Mouse (Mus musculus): Measurements from ENCODE around the gene Fam57a.
"Not testable (repeated sequence)": the region's sequence is repeated elsewhere in the genome, so short reads cannot be mapped to it uniquely, and the experiment has no call there.

The Fam57a gene

DNA sequence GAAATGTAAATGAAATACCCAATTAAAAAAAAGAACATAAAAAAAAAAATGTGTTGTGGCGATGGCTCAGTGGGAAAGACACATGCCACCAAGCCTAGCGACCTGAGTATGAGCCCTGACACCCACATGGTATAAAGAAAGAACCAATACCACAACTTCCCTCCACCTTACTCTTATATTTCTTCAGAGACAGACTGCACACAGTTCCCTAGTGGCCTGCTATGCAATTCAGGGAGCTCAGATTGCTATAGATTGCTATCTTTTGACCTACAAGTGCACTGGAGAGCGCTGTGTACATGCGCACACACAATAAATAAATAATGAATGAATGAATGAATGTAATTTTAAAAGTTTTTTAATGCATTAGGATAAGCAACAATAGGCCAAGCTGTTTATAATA, 4.3 kb downstream of the Fam57a start:
- DNase-seq = no peak

DNA sequence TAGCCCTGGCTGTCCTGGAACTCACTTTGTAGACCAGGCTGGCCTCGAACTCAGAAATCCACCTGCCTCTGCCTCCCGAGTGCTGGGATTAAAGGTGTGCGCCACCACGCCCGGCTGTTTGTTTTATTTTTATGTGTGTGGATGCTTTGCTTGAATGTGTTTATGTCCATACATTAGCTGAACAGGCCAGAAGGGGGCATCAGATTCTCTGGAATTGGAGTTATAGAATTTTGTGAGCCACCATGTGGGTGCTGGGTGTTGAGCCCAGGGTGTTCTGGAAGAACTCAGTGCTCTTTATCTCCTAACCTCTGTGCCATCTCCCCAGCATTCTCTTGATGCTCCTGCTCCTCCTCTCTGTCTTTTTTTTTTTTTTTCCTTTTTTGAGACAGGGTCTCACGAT, 7.4 kb downstream of the Fam57a start:
- DNase-seq = no peak

DNA sequence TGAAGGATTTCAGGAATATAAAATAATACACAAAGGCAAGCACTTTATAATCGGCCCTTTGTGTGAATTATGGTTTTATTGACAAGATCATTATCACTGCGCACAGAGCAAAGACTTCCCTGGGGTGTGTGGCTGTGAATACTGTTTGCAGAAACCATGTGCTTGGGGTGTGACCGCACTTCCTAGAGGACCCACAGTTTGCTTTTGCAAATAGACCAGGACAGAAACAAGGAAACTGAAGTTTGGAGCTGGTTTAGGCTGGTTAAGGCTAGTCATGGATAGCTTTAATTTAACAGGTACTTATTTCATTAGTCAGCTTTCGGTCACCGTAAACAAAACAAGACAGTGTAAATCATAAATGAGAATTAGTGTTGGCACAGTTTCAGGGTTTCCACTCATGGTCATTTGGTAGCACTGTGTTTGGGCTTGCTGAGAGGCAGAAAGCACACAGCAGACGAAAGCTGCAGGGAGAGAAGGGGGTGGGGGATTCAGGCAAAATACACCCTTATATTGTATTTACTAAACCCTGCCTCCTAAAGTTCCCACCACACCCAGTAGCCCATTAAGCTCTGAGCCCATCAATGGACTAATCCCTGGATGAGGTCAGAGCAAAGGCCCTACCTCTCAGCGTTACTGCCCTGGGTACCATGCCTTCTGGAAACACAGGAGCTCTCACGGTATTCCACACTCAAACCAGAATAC, 17.0 kb downstream of the Fam57a start:
- DNase-seq = no peak

DNA sequence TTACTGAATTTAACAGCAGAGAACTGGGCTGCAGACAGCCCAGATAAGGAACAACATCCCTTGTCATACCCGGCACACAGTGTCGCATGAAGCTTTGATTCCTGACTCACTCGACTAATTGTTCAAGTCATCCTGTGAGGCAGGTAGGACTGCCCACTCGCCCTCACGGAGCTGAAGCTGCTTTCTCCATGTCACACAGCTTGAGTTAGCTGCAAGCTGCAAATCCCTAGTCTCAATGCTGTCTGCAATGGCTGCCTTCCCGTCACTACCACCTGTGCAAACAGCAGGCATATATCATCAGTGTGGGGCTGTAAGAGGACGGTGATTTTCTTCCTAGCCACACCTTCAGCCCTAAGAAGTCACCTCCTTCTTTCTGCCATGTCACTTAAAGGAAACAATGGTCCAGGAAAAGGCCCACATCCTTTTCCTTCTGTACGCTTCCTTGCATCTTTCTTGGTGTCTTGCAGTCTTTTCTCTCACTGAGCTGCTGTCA, 17.6 kb downstream of the Fam57a start:
- no peak for DNase-seq

DNA sequence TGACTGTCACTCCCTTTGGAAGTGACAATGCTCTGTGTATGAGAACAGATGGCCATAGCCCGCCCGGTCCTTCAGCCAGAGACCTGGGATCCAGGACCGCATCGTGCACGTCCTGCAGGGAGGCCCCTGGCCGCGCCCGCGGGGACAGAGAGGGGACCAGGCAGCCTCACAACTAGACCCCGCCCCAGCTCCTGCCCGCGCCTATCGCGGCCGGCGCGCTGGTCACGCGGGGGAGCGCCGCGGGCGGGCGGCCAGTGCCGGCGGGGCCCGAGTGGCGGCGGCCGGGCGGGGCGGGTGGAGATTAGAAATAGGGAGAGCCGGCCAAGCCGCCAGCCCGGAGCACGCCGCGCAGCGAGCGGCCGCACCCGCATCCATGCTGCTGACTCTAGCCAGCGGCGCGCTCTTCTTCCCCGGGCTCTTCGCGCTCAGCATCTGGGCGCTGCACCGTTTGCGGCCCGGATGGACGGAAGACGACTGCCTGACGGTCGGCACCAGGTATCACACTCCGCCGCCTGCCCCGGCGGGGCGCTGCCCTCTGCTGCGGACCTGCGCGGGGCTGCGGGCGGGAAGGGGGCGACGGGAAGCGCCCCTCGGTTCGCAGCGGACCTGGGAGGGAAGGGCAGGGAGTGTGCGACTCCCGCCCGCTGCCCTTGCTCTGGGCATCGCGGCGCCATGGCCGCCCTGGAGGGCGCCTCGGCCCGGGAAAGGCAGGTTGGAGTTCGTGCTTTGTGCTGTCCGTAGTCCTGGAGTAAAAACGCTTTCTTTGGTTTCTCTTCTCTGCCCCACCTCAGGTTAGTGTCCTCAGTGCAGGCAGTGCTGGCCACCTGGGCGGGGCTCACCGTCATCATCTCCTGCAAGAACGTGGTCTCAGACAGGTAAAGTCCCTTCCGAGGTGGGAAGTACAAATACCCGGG, 22.5 kb downstream of the Fam57a start:
- peak; percentile 90 to 95 for DNase-seq

DNA sequence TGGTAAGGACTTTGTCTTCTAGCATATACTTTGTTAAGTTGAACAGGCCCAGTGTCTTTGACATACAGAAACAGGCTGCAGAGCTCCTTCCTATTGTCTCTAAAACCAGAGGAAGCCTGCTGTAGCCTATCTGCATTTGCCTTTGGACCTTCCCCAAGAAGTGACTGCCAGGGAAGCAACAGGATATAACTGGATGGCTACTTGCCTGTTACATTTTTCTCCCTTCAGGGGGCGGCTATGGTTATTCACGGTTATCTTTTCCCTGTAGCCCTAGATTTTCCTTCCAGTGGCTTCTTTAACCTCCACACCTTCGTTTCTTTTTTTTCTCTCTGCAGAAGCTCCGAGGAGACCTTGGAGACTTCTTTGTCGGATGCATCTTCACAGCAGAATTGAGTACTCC, 27.3 kb downstream of the Fam57a start:
- no peak for DNase-seq

DNA sequence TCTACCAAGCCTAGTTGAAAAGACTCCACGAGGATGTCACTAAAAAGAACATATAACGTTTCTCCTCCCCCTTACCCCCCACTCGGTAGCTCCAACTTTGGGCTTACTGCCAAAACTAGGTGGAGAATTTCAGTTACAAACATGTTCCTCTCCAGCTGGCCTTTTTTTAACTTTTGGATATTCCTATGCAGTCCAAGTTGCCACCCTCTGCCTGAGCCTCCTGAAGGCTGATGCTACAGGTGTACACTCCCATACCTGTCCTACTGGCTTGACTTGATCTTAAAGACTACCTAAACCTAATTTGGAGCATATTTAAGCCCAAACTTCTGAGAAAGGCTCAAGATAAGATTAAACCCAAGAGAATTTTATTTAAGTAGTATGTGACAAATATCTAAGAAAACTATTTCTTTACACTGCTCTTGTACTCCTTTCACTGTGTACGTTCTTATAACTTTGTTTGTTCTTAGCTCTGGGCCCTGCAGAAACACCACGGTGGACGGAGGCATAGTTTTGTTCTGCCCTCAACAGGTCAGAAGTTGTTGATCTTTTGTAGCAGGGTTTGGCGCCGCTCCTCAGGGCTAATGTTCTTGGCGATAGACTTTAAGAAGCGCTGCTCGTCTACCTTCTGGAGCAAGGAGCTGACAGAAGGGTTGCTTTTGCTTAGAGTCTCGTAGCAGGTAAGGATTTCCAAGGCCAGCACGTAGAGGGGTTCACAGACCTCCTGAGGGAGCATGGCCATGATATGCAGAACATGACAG, 30.9 kb downstream of the Fam57a start:
- DNase-seq = peak in 1 of 2 experiments; percentile 39

DNA sequence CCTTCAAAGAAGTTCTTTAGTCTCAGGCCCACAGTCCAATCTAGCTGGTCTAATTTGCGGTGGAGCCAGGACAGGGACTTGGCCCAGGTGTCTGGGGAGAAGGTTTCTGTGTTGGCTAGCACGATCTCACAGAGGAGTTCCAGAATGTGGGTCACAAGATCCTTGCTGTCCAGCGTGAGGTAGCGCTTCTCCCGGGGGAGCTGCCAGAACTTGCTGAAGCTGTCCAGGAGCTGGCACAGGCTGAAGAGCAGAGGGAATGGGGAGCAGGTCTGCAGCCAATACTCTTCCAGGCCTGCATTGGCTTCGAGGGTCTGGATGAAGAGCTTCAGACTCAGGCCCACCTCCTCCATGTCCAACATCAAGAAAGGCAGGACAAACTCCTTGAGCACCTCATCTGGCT, 32.1 kb downstream of the Fam57a start:
- DNase-seq = not testable (repeated sequence)

DNA sequence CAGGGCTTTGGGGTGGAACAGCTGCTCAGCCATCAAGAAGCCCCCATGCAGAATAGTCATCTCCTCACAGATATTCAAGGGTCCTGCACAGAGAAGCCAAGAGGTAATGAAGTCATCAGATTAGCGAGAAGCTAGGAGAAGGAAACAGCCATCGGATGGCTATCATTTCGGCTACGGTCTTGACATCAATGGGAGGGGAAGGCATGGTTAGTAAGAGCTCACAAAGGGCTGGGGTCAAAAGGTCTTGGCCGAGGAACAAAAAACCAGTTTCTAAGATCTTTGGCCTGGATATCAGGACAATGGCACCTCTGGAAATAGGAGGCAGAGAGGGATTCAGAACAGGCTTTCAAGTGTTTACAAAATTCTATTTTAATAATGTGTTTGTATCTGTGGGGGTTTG, 34.4 kb downstream of the Fam57a start:
- DNase-seq = no peak

DNA sequence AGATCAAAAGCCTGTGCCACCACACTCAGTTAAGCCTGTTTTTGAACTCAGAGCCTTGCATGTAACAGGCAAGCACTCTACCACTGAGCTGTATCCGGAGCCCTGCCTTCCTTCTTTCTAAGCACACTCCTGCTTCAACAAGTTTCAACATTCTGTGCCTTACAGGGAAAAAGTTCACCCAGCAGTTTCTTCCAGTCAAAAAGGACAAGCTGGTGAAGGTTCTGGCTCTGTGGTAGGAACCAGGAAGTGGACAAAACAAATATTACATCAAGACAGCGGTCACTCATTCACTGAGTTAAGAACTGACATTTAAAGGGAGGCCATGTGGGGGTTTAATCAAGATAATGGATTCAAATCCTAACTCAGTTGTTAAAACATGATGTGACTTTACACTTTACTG, 35.5 kb downstream of the Fam57a start:
- no peak for DNase-seq

DNA sequence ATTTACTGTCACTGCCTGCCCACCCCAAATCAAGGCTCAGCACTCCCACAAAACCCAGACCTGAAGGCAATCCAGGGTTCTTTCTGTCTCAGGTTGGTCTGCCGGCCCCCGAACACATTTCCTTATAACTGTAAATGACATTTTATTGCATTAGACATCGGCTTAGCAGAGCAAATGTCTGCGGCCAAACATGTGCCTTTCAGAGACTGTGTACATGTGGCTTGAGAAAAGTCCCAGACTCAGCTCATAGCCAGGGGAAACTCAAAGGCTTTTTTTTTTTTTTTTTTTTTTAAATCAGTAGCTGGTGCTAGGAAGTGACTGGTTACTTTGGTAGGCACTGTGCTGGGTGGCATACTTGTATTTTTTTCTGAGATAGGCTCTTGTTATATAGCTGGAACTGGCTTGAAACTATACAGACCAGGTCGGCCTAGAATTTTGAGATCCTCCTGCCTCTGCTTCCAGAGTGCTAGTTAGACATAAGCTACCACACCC, 36.6 kb downstream of the Fam57a start:
- DNase-seq = no peak

DNA sequence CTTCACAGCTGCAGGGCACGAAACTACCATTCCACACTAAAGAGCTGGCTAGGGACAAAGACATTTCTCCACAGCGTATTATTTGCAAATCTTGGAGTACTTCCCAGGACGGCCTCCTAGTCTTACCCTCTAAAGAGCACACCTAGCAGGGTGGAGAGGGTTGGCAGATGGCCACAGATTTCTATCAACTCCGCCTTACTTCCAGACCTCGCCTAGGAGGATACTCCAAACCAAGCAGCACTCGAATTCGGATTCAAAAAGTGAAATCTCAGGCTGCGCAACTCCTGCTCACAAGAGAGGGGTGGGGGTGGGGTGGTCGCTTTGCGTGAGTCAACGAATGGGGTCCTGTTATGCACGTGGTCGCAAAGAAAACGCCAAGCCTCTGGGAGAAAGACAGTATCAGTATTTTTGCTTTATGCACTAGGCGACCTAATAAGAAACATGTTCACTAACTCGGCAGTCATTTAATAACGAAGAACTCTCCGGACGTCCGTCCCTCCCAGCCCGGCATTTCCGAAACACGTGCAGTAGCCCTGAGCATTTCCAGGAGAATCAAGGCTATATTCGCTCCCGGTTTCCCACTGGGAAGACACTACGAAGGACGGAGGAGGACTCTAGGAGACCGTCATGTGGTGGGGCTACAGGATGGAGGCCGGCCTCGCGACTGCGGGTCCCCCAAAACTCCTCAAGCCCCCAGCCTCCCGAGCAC, 37.4 kb downstream of the Fam57a start:
- DNase-seq = peak; percentile 71 to 80

DNA sequence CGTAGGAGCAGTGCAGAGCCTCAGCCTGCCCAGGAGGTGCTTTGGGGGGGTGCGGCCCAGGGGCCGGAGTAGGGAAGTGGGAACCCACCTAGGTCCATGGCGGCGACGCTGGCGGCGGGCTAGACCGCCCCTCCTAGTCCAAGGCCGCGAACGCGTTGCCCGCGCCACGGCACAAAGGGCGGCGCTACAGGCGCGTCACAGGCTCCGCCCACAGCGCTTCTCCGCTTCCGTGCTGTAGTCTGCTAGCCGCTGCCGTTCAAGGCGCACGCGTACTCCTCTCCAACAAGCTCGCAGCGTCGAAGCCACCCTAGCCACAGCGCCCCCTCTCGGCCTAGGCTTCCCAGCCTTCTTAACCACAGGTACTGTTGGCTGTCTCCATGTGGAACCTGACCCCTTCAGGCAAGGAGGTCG, 37.9 kb downstream of the Fam57a start, which contains the start of the genes Dbil5 and Gemin4:
Gene Dbil5 (plus strand): TSS at position 219 of the 411 bp plus-strand sequence.
Gene Gemin4 (minus strand): TSS at position 275 of the 411 bp plus-strand sequence.
- peak; percentile 98 for DNase-seq

DNA sequence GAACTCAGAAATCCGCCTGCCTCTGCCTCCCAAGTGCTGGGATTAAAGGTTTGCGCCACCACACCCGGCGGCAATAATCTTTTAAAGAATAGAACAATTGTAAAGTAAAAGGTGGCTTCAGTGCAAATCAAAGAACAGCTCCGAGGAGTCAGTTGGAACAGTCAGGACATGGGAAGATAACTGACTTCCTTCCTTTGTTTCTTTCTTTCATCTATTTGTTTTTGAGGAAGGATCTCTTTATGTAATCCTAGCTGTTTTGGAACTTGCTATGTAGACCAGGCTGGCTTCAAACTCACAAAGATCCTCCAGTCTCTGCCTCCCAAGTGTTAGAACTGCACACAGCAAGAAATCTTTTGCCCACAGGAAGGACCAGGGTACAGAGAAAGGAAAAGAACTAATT, 45.2 kb downstream of the Fam57a start:
- DNase-seq = no peak

DNA sequence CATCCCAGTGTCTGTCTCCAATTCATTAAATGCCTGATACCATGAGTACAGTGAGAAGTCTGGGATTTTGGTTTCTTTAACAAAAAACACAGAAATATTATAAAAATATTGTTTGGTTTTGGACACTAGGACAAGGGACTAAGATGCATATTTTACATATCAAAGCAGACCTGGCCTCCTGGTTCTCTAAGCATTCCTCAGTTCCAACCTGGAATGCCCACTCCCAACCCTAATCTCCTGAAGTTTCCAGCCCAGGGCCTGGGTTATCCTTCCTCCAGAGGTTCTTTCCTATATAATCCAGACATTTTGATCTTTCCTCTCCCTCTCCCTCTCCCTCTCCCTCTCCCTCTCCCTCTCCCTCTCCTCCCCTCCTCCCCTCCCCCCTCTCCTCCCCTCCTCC, 45.6 kb downstream of the Fam57a start:
- DNase-seq = no peak

DNA sequence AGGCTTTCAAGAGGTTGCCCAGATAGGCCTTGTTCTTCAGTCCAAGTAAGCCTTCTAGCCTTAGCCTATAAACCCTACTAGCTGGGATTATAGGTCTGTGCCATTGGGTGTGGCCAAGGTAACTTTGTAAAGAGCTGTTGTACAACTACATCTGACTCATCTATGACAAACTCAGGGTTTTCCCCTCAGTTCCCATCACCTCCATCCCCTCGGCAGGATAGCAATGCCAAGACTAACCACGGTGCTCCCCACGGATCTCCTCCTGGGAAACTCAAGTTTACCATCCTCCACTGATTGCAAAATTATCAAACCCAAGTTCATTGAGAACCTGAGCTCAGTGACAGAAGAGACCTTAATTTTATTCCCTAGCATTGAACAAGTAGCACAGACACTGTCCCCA, 56.7 kb downstream of the Fam57a start:
- no peak for DNase-seq

DNA sequence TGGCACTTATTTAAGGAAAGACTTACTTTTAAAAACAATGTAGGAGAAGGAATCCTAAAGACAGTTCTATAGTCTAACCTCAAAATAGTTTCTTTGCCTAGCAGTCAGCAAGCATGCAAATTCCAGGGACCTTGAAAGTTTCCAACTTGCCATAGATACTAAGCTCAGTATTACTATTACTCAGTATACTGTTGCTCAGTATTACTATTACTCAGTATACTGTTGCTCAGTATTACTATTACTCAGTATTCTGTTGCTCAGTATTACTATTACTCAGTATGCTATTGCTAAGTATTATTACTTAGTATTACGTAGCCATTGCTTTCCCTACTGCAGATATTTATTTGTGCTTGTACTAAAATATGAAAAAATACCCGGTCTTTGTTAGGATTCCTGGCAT, 60.3 kb downstream of the Fam57a start:
- DNase-seq = no peak

DNA sequence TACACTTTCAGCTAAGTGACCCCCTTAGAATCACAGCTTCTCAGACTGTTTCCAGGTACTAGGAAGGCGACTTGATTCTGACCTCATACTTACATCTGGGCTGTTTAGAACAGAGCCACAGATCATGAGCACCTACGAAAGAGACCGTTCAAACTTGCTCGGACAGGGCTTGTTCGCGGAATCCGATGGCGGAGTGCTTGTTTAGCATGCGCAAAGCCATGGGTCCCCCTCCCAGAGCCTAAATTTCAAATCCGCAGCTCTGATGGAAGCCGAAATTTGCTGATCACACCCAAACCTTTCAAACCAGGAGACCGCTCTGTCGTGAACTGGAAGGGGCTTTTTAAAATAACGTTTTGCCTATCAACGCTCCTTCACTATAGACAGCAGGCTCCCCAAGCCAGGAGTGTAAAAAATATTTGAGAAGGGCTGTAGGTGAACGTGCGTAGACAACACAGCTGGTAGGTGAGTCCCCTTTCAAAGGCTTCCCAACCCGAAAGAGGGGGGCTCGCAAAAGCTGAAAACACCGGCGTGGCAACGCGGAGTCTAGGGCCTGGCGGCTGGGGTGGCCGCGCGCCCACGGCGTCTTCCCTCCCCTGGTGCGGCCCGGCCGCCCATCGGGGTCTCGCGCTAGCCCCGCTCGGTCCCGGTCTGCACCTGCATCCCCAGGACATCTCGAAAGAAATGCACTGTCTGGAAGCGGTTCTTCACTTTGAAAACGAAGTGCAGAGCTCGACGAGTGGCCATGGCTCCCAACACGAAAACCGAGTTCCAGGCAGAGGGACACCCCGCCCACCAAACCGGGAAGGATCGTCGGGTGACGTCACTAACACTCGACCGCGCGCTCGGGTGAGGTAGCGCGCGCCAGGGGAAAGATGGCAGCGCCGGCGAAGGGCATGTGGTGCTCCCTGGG, 63.7 kb downstream of the Fam57a start, which contains the start of the genes Mrm3 and Glod4:
Gene Mrm3 (plus strand): TSS at position 815 of the 910 bp plus-strand sequence.
Gene Glod4 (minus strand): TSS at position 825 of the 910 bp plus-strand sequence.
- DNase-seq = peak; percentile 92 to 95

DNA sequence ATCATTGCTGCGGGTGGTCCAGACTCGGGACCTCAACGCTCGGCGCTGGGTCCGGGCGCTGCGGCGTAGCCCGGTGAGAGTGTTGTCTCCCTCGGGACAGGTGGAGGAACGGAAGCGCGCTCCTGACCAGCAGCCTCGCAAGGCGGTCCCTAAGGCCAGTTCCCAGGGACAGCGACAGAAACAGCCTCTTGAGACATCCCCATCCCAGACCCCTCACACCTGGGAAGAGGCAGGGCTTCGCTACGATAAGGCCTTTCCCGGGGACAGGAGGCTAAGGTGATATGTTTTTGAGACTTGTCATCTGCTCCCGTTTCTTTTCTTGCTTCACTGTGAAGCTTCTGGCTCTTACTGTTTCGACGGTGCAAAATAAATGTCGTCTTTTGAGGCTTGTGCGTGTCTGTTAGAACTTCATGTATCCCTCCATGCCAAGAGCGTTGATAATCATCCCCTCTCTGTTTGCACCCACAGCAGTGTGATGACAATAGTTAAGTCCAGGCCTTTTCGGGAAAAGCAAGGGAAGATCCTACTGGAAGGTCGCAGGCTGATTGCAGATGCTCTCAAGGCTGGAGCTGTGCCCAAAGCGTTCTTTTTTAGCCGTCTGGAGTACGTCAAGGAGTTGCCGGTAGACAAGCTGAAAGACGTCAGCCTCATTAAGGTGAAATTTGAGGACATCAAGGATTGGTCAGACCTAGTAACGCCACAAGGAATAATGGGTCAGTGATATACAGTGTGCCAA, 64.5 kb downstream of the Fam57a start:
- DNase-seq = no peak

DNA sequence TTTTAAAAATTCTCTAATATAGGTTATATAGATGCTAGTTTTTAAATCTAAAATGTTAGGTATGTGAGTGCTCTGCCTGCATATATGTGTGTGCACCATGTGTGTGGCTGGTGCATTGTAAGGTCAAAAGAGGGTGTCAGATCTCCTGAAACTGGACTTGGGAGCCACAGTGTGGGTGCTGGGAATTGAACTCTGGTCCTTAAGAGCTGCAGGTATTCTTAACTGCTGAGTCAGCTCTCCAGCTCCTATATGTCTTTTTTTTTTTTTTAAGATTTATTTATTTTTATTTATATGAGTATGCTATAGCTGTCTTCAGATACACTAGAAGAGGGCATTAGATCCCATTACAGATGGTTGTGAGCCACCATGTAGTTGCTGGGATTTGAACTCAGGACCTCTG, 67.0 kb downstream of the Fam57a start:
- DNase-seq = no peak

Measured in lung, postnatal 4 days (tissue).